Mouse (Mus musculus) MN1 (cell line): ENCODE measurements at regions not wholly inside any gene's neighbourhood (a gene's known extent, or its start where the extent isn't known, plus 50 kb on each side); places are given as distances from the start of the nearest gene placed in this dataset.
A peak's percentile ranks its signal among the peaks of the same experiment; 100 is the strongest.
"Not testable (repeated sequence)": the region's sequence is repeated elsewhere in the genome, so short reads cannot be mapped to it uniquely, and the experiment has no call there.

Source experiments
- DNase-seq: peaks from one replicate; pipeline ENCODE4 v3.0.0-alpha.2; 2016; ENCODE audit warnings: low spot score

GRCm38 (mm10) chrX:12296264-12297053 is 136.3 kb upstream of the Bcor start:
- no peak for DNase-seq

GRCm38 (mm10) chrX:12298609-12299008 is 138.5 kb upstream of the Bcor start:
- DNase-seq: no peak

DNA sequence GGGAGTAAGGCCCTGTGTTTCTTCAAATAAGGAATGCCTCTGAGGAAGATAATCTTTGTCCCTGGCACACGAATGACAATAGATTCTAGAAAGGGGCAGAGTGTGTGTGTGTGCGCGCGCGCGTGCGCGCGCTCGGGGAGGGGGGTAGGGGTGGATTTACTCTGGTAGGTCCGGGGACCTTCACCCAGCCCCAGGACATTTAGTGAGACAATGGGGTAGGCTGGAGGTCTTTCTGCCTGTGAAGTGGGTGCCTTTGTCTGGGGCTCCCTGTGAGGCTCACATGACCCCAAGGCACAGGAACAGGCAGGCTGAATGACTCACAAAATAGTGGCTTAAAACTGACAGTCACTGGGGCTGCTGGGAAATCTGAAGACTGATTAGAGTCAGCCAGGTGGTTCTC is 139.1 kb upstream of the Bcor start:
- DNase-seq: no peak

GRCm38 (mm10) chrX:12304678-12305077 is 144.5 kb upstream of the Bcor start:
- DNase-seq: peak; percentile 64

GRCm38 (mm10) chrX:12306940-12307339 is 146.8 kb upstream of the Bcor start:
- DNase-seq: peak; percentile 49

DNA sequence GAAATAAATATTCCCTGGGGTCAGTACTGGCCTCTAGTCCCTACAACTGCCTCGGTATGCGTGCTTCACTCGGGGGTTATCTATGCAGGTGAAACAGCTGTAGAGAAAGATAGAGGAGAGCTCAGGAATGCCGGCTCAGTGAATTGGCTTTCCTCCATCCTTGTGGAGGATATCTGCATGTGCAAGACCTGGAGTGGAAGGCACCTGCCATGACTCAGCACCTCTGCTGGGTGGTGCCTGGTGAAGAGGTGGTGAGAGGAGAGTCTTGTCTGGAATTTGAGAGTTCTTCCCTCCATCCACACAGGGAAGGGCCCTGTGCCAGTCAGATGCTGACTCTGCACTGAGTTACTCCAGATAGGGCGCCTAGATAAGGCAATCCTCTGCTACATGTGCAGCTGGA is 152.4 kb upstream of the Bcor start:
- DNase-seq: peak; percentile 13

- no peak for DNase-seq
Measured at GRCm38 (mm10) chrX:12315658-12316057, 155.5 kb upstream of the Bcor start.

- not testable (repeated sequence) for DNase-seq
Measured at GRCm38 (mm10) chrX:12317488-12317887, 157.3 kb upstream of the Bcor start.

- no peak for DNase-seq
Measured at GRCm38 (mm10) chrX:12318848-12319651, 158.9 kb upstream of the Bcor start.

DNA sequence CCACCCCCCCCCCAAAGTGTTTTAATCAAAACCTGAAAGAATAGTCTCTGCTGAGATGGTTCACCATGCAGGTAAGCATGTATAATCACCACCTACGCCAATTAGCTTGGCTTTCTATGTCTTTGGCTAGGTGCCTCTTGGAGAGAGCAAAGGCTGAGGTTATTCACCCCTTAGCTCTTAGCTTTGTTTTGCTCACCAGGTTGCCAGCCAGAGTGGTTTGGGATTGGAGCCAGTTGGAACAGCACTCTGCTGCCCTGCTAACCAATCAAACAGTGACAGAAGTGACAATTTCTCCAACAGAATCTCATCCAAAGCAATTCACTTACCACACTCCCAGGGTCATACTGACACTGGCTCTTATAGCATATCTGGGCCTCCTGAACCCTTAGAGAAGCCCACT is 162.3 kb upstream of the Bcor start:
- DNase-seq: no peak

GRCm38 (mm10) chrX:12323268-12323667 is 163.1 kb upstream of the Bcor start:
- no peak for DNase-seq

DNA sequence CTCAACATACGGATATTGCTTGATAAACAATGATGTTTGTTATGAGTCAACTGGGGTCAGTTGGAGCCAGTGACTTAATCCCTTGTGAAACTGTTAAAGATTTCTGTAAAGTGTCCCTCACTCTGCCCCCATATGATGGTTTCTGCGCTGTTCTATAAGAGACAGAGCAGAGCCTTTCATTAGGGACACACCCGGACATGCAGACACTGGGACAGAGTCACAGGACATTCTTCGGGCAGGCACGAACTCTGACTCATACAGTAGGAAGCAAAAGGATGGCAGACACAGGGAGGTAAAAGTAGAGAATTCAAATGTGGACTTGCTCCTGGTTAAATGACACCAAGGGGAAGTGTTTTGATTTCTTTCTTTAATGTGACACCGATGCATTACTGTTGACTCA is 163.7 kb upstream of the Bcor start:
- no peak for DNase-seq

GRCm38 (mm10) chrX:12327464-12327863 is 167.3 kb upstream of the Bcor start:
- no peak for DNase-seq

GRCm38 (mm10) chrX:12340561-12340960 is 180.4 kb upstream of the Bcor start:
- no peak for DNase-seq

DNA sequence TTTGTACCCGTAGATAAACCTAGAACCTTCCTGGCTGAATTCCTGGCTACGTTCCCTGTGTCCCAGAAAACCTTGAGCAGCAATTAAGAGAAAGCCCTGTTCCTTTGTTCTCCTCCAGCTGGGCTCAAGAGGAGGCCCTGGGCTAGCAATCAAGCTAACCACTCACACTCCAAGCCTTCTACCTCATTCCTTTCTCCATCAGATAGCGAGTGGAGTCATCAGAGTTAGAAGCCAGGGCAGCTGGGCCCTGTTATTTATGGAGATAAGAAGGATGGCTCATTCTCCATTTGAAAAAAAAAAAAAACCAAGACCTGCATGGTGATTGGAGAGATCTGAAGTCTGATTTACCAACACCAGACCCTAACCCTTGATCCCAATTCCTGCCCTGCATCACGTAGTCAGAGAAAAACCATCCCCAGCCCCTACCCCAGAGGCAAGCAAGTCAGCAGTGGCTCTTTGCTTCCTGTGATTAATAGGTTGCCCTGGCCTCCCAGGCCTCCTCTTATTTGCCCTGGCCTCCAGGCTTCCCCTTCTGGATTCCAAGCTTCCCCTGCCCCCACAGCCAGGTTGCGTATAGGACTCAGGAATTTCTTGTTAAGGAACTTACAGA is 181.3 kb upstream of the Bcor start:
- DNase-seq: peak; percentile 52

DNA sequence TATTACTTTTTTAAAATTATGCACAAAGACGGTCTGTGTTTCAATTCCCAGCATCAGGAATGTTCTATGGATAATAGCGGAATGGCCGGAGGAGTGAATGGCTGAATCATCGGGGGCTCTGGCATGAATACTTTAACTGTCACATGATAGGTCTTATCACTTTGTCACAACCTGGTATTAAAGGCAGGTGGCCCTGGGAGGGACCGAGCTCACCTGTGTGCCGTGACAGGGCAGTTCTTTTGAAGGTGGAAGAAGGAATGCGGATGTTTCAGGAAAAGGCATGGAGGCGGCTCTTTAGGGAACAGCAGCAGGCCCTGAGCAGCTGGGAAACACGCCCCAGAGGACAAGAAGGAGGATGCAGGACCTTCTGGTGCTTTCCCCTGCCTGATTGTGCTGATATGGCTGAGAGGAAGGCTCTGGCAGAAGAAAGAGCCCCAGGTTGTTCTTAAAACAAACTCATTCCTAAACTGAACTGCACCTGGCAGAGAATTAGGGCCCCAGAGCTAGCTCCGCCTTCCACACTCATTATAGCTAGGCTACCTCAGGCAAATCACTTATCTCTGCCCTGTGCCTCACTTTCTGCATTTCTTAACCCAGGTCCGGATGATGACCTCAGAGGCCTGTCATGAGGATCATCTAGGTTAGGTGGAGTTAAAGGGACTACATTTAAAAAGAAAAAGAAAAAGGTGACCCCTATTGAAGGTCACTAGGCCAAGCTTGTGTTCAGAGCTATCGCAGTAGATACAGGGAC is 184.8 kb upstream of the Bcor start:
- DNase-seq: no peak

DNA sequence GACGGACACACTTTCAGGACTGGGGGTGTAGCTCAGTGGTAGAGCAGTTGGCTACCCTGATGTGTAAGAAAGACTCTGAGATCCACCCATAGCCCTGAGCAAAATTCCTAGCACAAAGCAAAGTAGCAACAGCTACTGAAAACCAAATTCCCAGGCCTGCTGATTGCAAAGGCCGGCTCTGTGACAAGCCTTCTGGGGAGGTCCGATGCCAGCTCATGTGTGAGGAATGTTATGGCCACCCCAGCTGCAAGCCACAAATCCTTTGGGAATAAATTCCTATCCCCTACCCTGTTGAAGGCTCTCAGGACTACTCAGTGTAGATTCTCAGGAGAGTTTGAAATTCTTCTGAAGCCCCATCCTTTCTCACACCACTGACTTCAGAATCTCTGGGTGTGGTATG is 186.7 kb upstream of the Bcor start:
- no peak for DNase-seq

GRCm38 (mm10) chrX:12348117-12348516 is 188.0 kb upstream of the Bcor start:
- no peak for DNase-seq

DNA sequence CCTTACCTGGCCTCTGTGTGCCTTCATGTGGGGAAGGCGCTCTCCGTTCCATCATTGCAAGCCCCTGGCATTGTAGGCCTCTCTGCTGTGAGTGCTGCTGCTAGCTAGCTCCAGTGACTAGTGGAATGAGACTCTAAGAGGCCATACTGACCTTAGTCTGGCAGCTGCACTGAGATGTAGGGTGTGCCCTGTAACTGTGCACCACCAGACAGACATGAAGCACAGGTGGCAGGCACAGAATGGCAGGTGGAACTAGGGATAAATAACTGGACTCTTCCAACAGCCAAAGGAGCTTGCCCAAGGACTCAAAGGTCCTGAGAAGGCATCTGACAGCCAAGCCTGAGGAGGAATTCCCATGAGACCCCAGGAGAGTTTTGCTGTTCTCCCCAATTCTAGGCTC is 194.7 kb upstream of the Bcor start:
- DNase-seq: no peak

GRCm38 (mm10) chrX:12358026-12358425 is 197.9 kb upstream of the Bcor start:
- no peak for DNase-seq

DNA sequence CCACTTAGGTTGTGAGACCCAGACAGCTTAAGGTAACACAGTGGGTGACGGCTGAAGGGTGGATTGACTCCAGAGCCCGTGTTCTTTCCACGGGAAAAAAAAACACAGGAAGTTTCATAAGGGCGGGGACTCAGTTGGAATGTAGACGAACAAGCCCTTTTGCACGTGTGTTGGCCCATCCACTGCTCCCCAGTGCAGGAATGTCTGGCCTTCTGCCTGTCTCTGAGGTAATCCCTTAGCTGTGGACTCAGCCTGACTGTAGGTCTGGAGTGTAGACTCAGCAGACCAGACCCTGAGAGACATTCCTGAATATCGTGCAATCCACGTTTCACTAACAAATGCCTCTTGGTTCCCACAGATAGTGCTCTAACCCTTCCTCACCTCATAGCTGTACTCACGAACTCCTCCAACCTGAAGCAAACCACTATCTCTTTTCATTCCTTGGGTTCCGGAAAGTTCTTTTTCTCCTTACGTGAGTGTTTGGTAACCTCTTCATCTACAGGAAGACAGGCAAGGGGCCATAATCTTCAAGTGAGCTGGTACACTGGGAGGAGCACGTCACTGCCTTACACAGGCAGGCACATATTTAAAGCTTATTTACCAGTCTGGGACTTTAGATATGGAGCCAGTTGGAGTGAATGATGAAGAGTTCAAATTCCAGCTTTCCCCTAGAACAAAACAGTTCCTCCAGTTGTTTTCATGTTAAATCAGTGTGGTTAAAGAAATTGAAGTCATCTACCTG is 205.6 kb upstream of the Bcor start:
- DNase-seq: no peak

GRCm38 (mm10) chrX:12366801-12367200 is 206.6 kb upstream of the Bcor start:
- DNase-seq: no peak
